Comparison of ENCODE assay signal across 7 mouse cellular contexts in the genomic region with DNA sequence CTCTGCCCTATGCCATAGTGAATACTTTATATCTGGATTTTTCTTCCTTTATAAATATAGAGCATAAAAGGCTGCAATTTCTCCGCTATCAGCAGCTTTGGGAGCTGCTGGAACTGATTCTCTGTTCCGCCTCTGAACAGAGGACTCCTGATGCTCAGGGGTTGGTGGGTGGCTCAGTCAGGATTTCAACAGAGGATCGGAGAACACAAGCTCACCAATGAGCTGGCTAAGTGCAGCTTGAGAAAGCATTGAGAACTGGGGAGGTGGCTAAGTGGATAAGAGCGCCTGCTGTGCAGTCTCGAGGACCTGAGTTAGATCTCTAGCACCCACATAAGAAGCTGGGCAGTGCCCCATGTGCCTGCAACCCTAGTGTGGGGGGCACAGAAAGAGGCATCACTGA.
"Had no signal": no experiment of that assay in that cellular context is flagged by ENCODE, and none has a peak within 500 bp of the region (broad histone marks: within the 10 kb centered on the region; RNA-seq: fewer than 3 reads in every experiment).

No protein-coding gene starts in this region.

- DNase-seq: kidney, adult 11 months; kidney, adult 9 months; kidney, postnatal 36 days; lung, adult 2 months; lung, postnatal 36 days; thymus, adult 18-20 months; thymus, postnatal 14 days had no signal
